Mouse (Mus musculus): ENCODE data around the gene Dip2b. TPM values are rescaled to one million over a fixed set of nuclear protein-coding genes. Genes with fewer than 3 reads are reported as not detected.

Dip2b gene
- total and polyA plus RNA-seq, 3 experiments: 11.2 to 19.5 (median 18.6) TPM

DNA sequence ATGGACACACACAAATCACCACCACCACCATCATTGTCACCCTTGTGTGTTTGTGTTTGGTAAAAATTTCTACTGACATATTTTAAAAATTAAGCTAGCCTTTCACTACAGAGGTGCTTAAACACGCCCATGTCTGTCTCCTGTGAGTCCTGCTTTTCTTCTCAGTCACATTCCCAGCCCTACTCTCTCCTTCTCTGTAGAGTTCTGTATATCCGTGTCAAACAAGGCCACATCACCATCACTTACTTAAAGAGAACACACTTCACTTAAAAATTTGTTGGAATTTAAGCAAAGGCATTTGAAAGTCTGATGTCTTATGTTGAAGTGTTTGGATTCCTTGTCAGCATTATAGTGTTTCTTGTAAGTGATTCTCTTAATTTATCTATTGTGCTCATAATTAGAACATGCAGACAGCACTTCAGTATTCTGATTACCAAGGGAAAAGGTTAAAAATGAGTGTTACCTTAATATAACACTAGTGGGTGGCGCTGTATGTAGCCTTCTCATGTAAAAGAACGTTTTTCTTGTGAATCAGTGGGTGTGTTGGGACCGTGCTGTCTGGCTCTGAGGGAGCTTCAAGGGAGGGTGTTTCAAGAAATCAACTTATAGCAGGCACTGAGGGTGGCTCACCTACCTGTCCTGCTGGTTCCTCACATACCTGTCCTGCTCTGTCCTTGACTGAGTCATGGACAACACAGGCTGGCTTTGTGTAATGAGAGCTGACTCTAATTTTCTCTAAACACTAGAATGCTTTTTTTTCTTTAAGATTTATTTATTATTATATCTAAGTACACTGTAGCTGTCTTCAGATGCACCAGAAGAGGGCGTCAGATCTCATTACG lies 58.3 kb downstream of the Dip2b start:
- TF ChIP-seq POLR2A (IDR thresholded peaks at IDR 0.05; ENCODE audit: insufficient read depth, low read depth, low read length): no peak
- no peak for TF ChIP-seq EP300 (IDR thresholded peaks at IDR 0.05; ENCODE audit: insufficient read depth, low read depth, low read length)
- no peak for TF ChIP-seq CTCF (IDR thresholded peaks at IDR 0.05)
- Histone ChIP-seq H3K79me2 (replicated peaks; ENCODE audit: control insufficient read depth, insufficient read depth, low read length) (peaks cover 9% of the 10 kb centered on the region), H3K36me3 (ENCODE audit: control insufficient read depth, insufficient read depth, low read length) (peaks cover 5% of the 10 kb centered on the region), H3K9ac (ENCODE audit: low read depth, low read length) (no peak overlapping the region), H3K27me3 (ENCODE audit: control insufficient read depth, insufficient read depth, low read length) (no peaks in the 10 kb centered on the region), H3K4me1 (ENCODE audit: control insufficient read depth, insufficient read depth, low read length) (peaks cover 13% of the 10 kb centered on the region), H3K4me3 (no peak overlapping the region), H3K27ac (no peak overlapping the region)
- no peak for DNase-seq
- intact Hi-C loops (cut with DNase I): no loop called here
- WGBS: 86% methylated on average over 7 of the region's 7 CpGs

DNA sequence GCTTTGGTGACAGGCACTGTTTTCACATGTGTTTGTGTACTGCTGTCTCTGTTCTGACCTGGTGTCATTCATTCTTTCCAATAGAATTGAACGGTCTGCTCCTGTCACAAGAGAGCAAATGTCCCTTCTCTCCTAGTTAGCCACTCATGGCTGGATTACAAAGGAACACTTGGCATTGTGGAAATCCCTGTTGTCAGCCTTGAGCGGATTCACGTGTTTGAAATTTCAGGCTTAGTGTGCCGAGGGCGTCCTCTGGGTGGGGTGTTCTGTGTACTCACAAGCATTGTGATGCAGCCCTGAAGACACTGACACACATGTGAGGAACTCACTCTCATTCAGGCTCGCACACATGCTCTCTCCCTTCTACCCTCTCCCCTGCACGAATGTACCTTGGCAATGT lies 61.9 kb downstream of the Dip2b start:
- no peak for DNase-seq
- H3K4me1 ChIP-seq (ENCODE audit: control insufficient read depth, insufficient read depth, low read length): peaks cover 11% of the 10 kb centered on the region
- H3K79me2 ChIP-seq (replicated peaks; ENCODE audit: control insufficient read depth, insufficient read depth, low read length): peaks cover 6% of the 10 kb centered on the region
- H3K9ac ChIP-seq (ENCODE audit: low read depth, low read length): no peak overlapping the region
- no peak for TF ChIP-seq POLR2A (IDR thresholded peaks at IDR 0.05; ENCODE audit: insufficient read depth, low read depth, low read length)
- TF ChIP-seq CTCF (IDR thresholded peaks at IDR 0.05): no peak
- no peak for TF ChIP-seq EP300 (IDR thresholded peaks at IDR 0.05; ENCODE audit: insufficient read depth, low read depth, low read length)
- no peak overlapping the region for H3K27ac ChIP-seq
- H3K36me3 ChIP-seq (ENCODE audit: control insufficient read depth, insufficient read depth, low read length): peaks cover 8% of the 10 kb centered on the region
- H3K4me3 ChIP-seq: no peak overlapping the region
- H3K27me3 ChIP-seq (ENCODE audit: control insufficient read depth, insufficient read depth, low read length): no peaks in the 10 kb centered on the region
- intact Hi-C loops (cut with DNase I): no loop called here
- WGBS: 83% methylated on average over 7 of the region's 7 CpGs

DNA sequence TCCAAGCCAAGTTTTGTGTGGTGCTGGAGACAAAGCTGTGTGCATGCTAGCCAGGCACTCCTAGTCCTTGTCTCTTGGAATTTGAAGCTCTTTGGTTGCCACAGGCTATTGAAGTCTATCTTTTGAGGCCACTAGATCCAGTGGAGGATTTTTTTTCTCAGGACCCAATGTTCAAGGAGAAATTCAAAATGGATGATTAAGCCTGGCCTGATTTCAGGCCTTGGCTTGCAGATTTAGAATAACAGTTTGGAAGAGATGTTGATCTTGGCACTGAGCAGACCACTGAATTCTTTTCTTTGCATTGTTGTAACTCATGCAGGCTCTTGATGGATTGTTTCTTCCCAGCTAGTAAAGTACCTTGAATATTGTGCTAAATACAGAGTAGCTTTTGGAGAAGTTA lies 62.7 kb downstream of the Dip2b start:
- Histone ChIP-seq H3K79me2 (replicated peaks; ENCODE audit: control insufficient read depth, insufficient read depth, low read length) (peaks cover 4% of the 10 kb centered on the region), H3K27ac (no peak overlapping the region), H3K4me1 (ENCODE audit: control insufficient read depth, insufficient read depth, low read length) (peaks cover 11% of the 10 kb centered on the region), H3K4me3 (no peak overlapping the region), H3K27me3 (ENCODE audit: control insufficient read depth, insufficient read depth, low read length) (no peaks in the 10 kb centered on the region), H3K36me3 (ENCODE audit: control insufficient read depth, insufficient read depth, low read length) (peaks cover 8% of the 10 kb centered on the region), H3K9ac (ENCODE audit: low read depth, low read length) (no peak overlapping the region)
- intact Hi-C loops (cut with DNase I): no loop called here
- TF ChIP-seq POLR2A (IDR thresholded peaks at IDR 0.05; ENCODE audit: insufficient read depth, low read depth, low read length) (no peak), CTCF (IDR thresholded peaks at IDR 0.05) (no peak)
- DNase-seq: no peak

DNA sequence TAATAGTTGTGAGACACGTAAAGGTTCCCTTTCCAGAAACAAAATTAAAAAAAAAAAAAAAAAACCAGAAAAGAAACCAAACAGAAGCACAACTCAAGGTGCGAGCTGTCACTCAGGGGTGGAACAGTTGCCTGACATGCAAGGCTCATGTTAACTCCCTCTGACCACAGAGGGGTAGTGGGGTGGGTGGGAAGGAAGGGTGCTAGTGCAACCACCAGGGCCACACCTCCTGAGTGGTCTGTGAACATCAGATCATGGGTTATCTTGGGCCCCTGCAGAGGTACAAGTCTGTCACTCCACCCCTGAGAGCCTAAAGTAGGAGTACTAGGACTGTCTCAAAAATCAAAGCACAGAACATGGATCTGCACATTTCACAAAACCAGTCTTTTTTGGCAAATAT lies 65.7 kb downstream of the Dip2b start:
- H3K9ac ChIP-seq (ENCODE audit: low read depth, low read length): no peak overlapping the region
- no peaks in the 10 kb centered on the region for H3K27me3 ChIP-seq (ENCODE audit: control insufficient read depth, insufficient read depth, low read length)
- no peak overlapping the region for H3K4me3 ChIP-seq
- peaks cover 11% of the 10 kb centered on the region for H3K4me1 ChIP-seq (ENCODE audit: control insufficient read depth, insufficient read depth, low read length)
- H3K36me3 ChIP-seq (ENCODE audit: control insufficient read depth, insufficient read depth, low read length): peaks cover 8% of the 10 kb centered on the region
- TF ChIP-seq CTCF (IDR thresholded peaks at IDR 0.05) (no peak), POLR2A (IDR thresholded peaks at IDR 0.05; ENCODE audit: insufficient read depth, low read depth, low read length) (no peak), EP300 (IDR thresholded peaks at IDR 0.05; ENCODE audit: insufficient read depth, low read depth, low read length) (no peak)
- 94% methylated on average over 2 of the region's 2 CpGs for WGBS
- no peak overlapping the region for H3K27ac ChIP-seq
- peaks cover 14% of the 10 kb centered on the region for H3K79me2 ChIP-seq (replicated peaks; ENCODE audit: control insufficient read depth, insufficient read depth, low read length)
- DNase-seq: no peak
- intact Hi-C loops (cut with DNase I): no loop called here

DNA sequence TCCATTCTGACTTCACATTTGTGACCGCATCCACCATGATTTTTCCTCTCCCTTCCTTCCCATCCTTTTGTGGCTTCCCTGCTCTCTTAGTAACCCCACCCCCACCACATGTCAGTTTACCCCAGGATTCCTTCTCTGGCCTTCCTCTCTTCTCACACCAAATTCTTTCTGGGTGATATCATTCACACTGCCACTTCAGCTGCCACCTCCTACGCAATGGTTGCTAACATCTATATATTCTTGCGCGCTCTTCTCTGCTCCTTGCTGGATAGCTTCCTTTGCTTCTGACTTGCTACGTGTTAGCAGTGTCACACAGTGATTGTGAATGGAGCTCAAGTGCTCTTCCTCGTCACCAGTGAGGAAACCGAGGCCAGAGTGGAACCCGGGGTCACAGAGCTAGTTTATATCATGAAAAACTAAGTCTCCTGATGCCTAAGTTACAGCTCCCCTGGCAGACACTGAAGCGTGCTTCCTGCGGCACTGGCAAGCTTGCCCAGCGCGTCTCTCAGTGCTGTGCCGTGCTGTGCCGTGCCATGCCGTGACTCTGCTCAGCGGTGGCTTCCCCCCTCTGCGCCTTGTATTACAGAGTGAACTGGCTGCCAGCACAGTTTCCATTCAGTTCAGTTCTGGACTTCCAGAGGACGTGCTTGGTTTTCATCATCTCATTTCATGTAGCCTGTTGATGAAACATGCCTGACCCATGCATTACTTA lies 69.8 kb downstream of the Dip2b start:
- no peak overlapping the region for H3K9ac ChIP-seq (ENCODE audit: low read depth, low read length)
- H3K36me3 ChIP-seq (ENCODE audit: control insufficient read depth, insufficient read depth, low read length): no peaks in the 10 kb centered on the region
- WGBS: 51% methylated on average over 18 of the region's 18 CpGs
- no peak for DNase-seq
- no peak overlapping the region for H3K27ac ChIP-seq
- peaks cover 12% of the 10 kb centered on the region for H3K4me1 ChIP-seq (ENCODE audit: control insufficient read depth, insufficient read depth, low read length)
- peaks cover 17% of the 10 kb centered on the region for H3K79me2 ChIP-seq (replicated peaks; ENCODE audit: control insufficient read depth, insufficient read depth, low read length)
- no peak overlapping the region for H3K4me3 ChIP-seq
- H3K27me3 ChIP-seq (ENCODE audit: control insufficient read depth, insufficient read depth, low read length): no peaks in the 10 kb centered on the region
- TF ChIP-seq POLR2A (IDR thresholded peaks at IDR 0.05; ENCODE audit: insufficient read depth, low read depth, low read length) (no peak), CTCF (IDR thresholded peaks at IDR 0.05) (no peak), EP300 (IDR thresholded peaks at IDR 0.05; ENCODE audit: insufficient read depth, low read depth, low read length) (no peak)
- intact Hi-C loops (cut with DNase I): no loop called here

DNA sequence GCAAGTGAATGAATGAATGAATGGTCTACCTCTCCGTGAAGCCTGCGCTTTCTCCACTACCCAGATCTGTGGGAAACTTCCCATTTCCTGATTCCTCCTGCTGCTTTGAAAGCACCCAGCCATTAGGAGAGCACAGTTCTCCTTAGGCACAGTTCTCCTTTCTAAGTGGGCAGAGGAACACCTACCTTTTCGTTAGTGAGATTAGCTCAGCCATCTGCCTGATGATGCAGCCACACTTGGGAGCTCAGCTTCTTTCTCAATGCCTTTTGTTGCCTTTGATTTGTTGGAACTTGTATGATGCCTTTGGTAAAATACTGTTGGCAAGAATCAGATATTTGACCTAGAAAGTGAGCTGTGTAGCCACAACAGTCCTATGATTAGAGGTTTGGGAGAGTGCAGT lies 71.5 kb downstream of the Dip2b start:
- Histone ChIP-seq H3K79me2 (replicated peaks; ENCODE audit: control insufficient read depth, insufficient read depth, low read length) (peaks cover 19% of the 10 kb centered on the region), H3K27ac (no peak overlapping the region), H3K4me1 (ENCODE audit: control insufficient read depth, insufficient read depth, low read length) (peaks cover 15% of the 10 kb centered on the region), H3K9ac (ENCODE audit: low read depth, low read length) (no peak overlapping the region), H3K36me3 (ENCODE audit: control insufficient read depth, insufficient read depth, low read length) (no peaks in the 10 kb centered on the region), H3K4me3 (no peak overlapping the region), H3K27me3 (ENCODE audit: control insufficient read depth, insufficient read depth, low read length) (no peaks in the 10 kb centered on the region)
- intact Hi-C loops (cut with DNase I): no loop called here
- WGBS: 75% methylated on average over 3 of the region's 3 CpGs
- TF ChIP-seq EP300 (IDR thresholded peaks at IDR 0.05; ENCODE audit: insufficient read depth, low read depth, low read length) (no peak), CTCF (IDR thresholded peaks at IDR 0.05) (no peak), POLR2A (IDR thresholded peaks at IDR 0.05; ENCODE audit: insufficient read depth, low read depth, low read length) (no peak)
- DNase-seq: no peak
